Mouse (Mus musculus): ENCODE results near the gene Fam3c. TPM values are rescaled to one million over a fixed set of nuclear protein-coding genes. Genes with fewer than 3 reads are reported as not detected.

The Fam3c gene
- polyA plus RNA-seq, 1 experiment from 2014 or later, result 38.1 TPM

Other genes starting within 250 kb of the Fam3c start
- 0.41 TPM in 1 of 2 replicates, not detected in the other for gene Wnt16, start 68.0 kb downstream of the Fam3c start, polyA plus RNA-seq (2015; fragmentation: Nextera tagmentation; extraction: Ambion mirVana)